9 mouse cellular contexts compared by ENCODE assay signal in the genomic region with DNA sequence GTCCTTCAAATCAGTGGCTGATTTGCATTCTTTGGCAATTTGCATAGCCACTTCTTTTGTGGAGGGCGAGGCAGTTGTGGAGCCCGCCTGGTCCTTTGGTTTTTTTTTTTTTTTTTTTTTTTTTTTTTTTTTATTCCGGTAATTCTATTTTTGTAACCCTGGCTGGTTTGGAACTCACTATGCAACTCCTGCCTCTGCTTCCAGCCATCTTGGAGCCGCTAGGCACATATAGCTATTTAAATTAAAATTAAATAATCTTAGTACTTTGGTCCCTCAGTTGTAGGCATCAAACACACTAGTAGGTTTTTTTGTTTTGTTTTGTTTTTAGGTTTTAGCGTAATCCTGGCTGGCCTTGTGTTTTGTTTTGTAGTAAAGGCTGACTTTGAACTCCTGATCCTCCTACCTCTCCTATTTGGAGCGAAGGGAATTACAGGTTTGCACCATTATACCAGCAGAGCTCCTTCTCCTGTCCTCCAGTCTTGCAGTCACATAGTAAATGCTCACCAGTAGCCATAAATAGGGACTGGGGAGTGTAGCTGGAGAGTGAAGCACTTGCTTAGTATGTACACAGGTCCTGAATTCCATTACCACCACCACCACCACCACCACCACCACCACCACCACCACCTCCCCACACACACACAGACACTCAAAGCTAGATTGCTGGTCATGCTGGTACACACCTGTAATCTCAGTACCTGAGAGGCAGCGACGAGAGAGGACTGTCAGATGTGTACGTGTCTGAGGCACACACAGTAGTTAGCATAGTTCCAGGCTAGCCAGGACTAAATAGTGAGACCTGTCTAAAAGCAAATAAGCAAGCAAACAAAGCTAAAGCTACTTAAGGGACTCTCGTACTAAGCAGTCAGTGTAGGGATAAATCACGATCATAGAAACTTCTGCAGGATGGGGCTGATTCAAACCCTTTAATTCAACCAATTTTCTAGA. TPM values are rescaled to one million over a fixed set of nuclear protein-coding genes. Genes with fewer than 3 reads are reported as not detected.
DNase-seq lines count a peak whose midpoint lies in the region; ATAC-seq and TF ChIP-seq lines count a peak whose summit lies in the region.
"Had no signal": no experiment of that assay in that cellular context is flagged by ENCODE, and none has a peak within 500 bp of the region (broad histone marks: within the 10 kb centered on the region; RNA-seq: fewer than 3 reads in every experiment).

No protein-coding gene starts in this region.

- no peak for ATAC-seq in heart, embryonic 13.5 days (ENCODE audit: extremely low read depth, insufficient number of reproducible peaks, low FRiP score, low TSS enrichment)
- no peak for ATAC-seq in forebrain, postnatal 0 days
- ATAC-seq in liver, postnatal 0 days = no peak

- H3K27ac ChIP-seq in heart, embryonic 13.5 days (replicated peaks) = peak overlapping the region; percentile 63
- H3K27ac ChIP-seq in forebrain, postnatal 0 days (ENCODE audit: low read depth, low read length) = peak overlapping the region; percentile 86
- no peak overlapping the region for H3K27ac ChIP-seq in liver, postnatal 0 days (ENCODE audit: low read depth)

- 43% methylated on average over 11 of the region's 11 CpGs for WGBS in heart, embryonic 13.5 days
- WGBS in forebrain, postnatal 0 days = 33% methylated on average over 11 of the region's 11 CpGs
- 61% methylated on average over 11 of the region's 11 CpGs for WGBS in liver, postnatal 0 days (ENCODE audit: insufficient replicate concordance)

- peaks cover 3% of the 10 kb centered on the region; the same call in 1 of the 2 replicates for H3K9me3 ChIP-seq in heart, embryonic 13.5 days
- no peaks in the 10 kb centered on the region for H3K9me3 ChIP-seq in forebrain, postnatal 0 days (ENCODE audit: low read length)
- no peaks in the 10 kb centered on the region for H3K9me3 ChIP-seq in liver, postnatal 0 days (ENCODE audit: low read length)

- H3K27me3 ChIP-seq in heart, embryonic 13.5 days (replicated peaks) = peaks cover 12% of the 10 kb centered on the region
- no peaks in the 10 kb centered on the region for H3K27me3 ChIP-seq in forebrain, postnatal 0 days (ENCODE audit: insufficient read depth, low read length)
- 0 out of 2 replicates have a peak, but pooled peaks cover 3% of the 10 kb centered on the region for H3K27me3 ChIP-seq in liver, postnatal 0 days (ENCODE audit: insufficient read depth, low read length)

- H3K4me3 ChIP-seq in heart, embryonic 13.5 days = peak overlapping the region; percentile 54
- H3K4me3 ChIP-seq in forebrain, postnatal 0 days (ENCODE audit: low read depth, low read length) = peak overlapping the region; percentile 36
- peak overlapping the region; percentile 24 for H3K4me3 ChIP-seq in liver, postnatal 0 days (ENCODE audit: low read depth, low read length)
- H3K4me3 ChIP-seq: myocyte had no signal

- peaks cover 24% of the 10 kb centered on the region for H3K4me1 ChIP-seq in heart, embryonic 13.5 days
- peaks cover 7% of the 10 kb centered on the region for H3K4me1 ChIP-seq in forebrain, postnatal 0 days (ENCODE audit: insufficient read depth)
- H3K4me1 ChIP-seq in liver, postnatal 0 days (ENCODE audit: insufficient read depth) = peaks cover 9% of the 10 kb centered on the region; the same call in 1 of the 2 replicates

- H3K36me3 ChIP-seq in heart, embryonic 13.5 days = no peaks in the 10 kb centered on the region
- H3K36me3 ChIP-seq in forebrain, postnatal 0 days (ENCODE audit: insufficient read depth) = no peaks in the 10 kb centered on the region
- no peaks in the 10 kb centered on the region for H3K36me3 ChIP-seq in liver, postnatal 0 days (replicated peaks; ENCODE audit: insufficient read depth, low read length)

- peak overlapping the region; percentile 84 for H3K9ac ChIP-seq in heart, embryonic 13.5 days
- peak overlapping the region; percentile 74 for H3K9ac ChIP-seq in forebrain, postnatal 0 days
- no peak overlapping the region for H3K9ac ChIP-seq in liver, postnatal 0 days (replicated peaks)

- TF ChIP-seq EP300 in liver, postnatal 0 days (IDR thresholded peaks at IDR 0.05; ENCODE audit: low read depth) = no peak

- TF ChIP-seq CTCF in forebrain, postnatal 0 days (IDR thresholded peaks at IDR 0.05; ENCODE audit: low read depth) = no peak
- no peak for TF ChIP-seq CTCF in liver, postnatal 0 days (IDR thresholded peaks at IDR 0.05; ENCODE audit: low read depth)

- H3K4me2 ChIP-seq in heart, embryonic 13.5 days = peak overlapping the region; percentile 76
- peak overlapping the region; percentile 65 for H3K4me2 ChIP-seq in forebrain, postnatal 0 days (ENCODE audit: low read depth)
- H3K4me2 ChIP-seq in liver, postnatal 0 days (ENCODE audit: low read depth, low read length) = peak overlapping the region; percentile 66

- no peak for DNase-seq in heart, adult 8-10 months (ENCODE audit: low spot score)
- peak; percentile 66 for DNase-seq in ES-CJ7 (ENCODE audit: low read depth, low spot score)
- DNase-seq in forebrain, postnatal 0 days = no peak
- DNase-seq in liver, postnatal 0 days = no peak
- no peak for DNase-seq in layer of hippocampus, adult 8-10 months (ENCODE audit: low spot score in 2 of 2)
- no peak for DNase-seq in layer of hippocampus, postnatal 25 days (ENCODE audit: extremely low spot score in 1 of 2, low spot score in 1 of 2)
- DNase-seq in gastrocnemius, adult 8-10 months (ENCODE audit: low spot score in 2 of 2) = no peak

RNA-seq across cellular contexts. Expression of a gene that starts 9.1 kb away (rescaled TPM):
- polyA plus RNA-seq in heart, embryonic 13.5 days (2015; fragmentation: Nextera tagmentation; extraction: Ambion mirVana) = 28.3 and 29.2 TPM in 2 replicates
- total RNA-seq in heart, adult 8-10 months (2022) = 10 to 100 TPM; 11.6 to 22.2 (median 16.0) TPM
- total RNA-seq in forebrain, postnatal 0 days (2014; rRNA removed) = 32.5 and 41.8 TPM in 2 replicates
- 22.1 and 31.9 TPM in 2 replicates for polyA plus RNA-seq in forebrain, postnatal 0 days (2015; fragmentation: Nextera tagmentation; extraction: Ambion mirVana)
- polyA plus RNA-seq in liver, postnatal 0 days (2015; fragmentation: Nextera tagmentation; extraction: Ambion mirVana) = 3.9 and 6.0 TPM in 2 replicates
- 10 to 100 TPM; 48.9 to 60.8 (median 53.9) TPM for total RNA-seq in layer of hippocampus, adult 8-10 months (2022)
- 10 to 100 TPM; 46.4 to 51.4 TPM for total RNA-seq in layer of hippocampus, postnatal 25 days (2021)
- total RNA-seq in gastrocnemius, adult 8-10 months (2022) = 10 to 100 TPM; 12.7 to 14.8 (median 13.5) TPM

RNA-seq across cellular contexts. Expression of a gene that starts 19.3 kb away (rescaled TPM):
- polyA plus RNA-seq in heart, embryonic 13.5 days (2015; fragmentation: Nextera tagmentation; extraction: Ambion mirVana) = 38.0 and 41.5 TPM in 2 replicates
- total RNA-seq in heart, adult 8-10 months (2022) = 10 to 100 TPM; 69.1 to 74.1 (median 72.8) TPM
- total RNA-seq in forebrain, postnatal 0 days (2014; rRNA removed) = 23.0 and 25.3 TPM in 2 replicates
- polyA plus RNA-seq in forebrain, postnatal 0 days (2015; fragmentation: Nextera tagmentation; extraction: Ambion mirVana) = 14.8 and 15.8 TPM in 2 replicates
- polyA plus RNA-seq in liver, postnatal 0 days (2015; fragmentation: Nextera tagmentation; extraction: Ambion mirVana) = 4.7 and 6.0 TPM in 2 replicates
- total RNA-seq in layer of hippocampus, adult 8-10 months (2022) = 10 to 100 TPM; 41.0 to 45.9 (median 43.5) TPM
- 10 to 100 TPM; 39.1 to 44.3 TPM for total RNA-seq in layer of hippocampus, postnatal 25 days (2021)
- total RNA-seq in gastrocnemius, adult 8-10 months (2022) = 100 to 1,000 TPM; 156 to 248 (median 181) TPM

RNA-seq across cellular contexts. Expression of a gene that starts 54.4 kb away (rescaled TPM):
- 13.2 and 15.7 TPM in 2 replicates for polyA plus RNA-seq in heart, embryonic 13.5 days (2015; fragmentation: Nextera tagmentation; extraction: Ambion mirVana)
- total RNA-seq in heart, adult 8-10 months (2022) = 10 to 100 TPM; 17.0 to 21.7 (median 20.5) TPM
- 14.3 and 14.7 TPM in 2 replicates for total RNA-seq in forebrain, postnatal 0 days (2014; rRNA removed)
- polyA plus RNA-seq in forebrain, postnatal 0 days (2015; fragmentation: Nextera tagmentation; extraction: Ambion mirVana) = 6.3 and 10.4 TPM in 2 replicates
- 5.1 and 23.7 TPM in 2 replicates for polyA plus RNA-seq in liver, postnatal 0 days (2015; fragmentation: Nextera tagmentation; extraction: Ambion mirVana)
- total RNA-seq in layer of hippocampus, adult 8-10 months (2022) = 10 to 100 TPM; 13.6 to 17.1 (median 16.0) TPM
- total RNA-seq in layer of hippocampus, postnatal 25 days (2021) = 10 to 100 TPM; 17.7 to 18.7 TPM
- total RNA-seq in gastrocnemius, adult 8-10 months (2022) = 10 to 100 TPM; 11.7 to 17.1 (median 12.0) TPM
